Mouse (Mus musculus) gastrocnemius, postnatal 10 days (tissue): Measurements from ENCODE around the gene Bpifa5. TPM values are rescaled to one million over a fixed set of nuclear protein-coding genes. Genes with fewer than 3 reads are reported as not detected.

Experiments used
- DNase-seq: peaks from one replicate; pipeline ENCODE4 v3.0.0; 2021; ENCODE audit warnings: mixed read lengths
- total RNA-seq, 2 experiments: library from RNA; stranded (reverse); gene quantifications; 2 replicates each; pipeline ENCODE4 v1.2.3; 2021

The Bpifa5 gene
- total RNA-seq, 2 experiments from 2014 or later: not detected

DNA sequence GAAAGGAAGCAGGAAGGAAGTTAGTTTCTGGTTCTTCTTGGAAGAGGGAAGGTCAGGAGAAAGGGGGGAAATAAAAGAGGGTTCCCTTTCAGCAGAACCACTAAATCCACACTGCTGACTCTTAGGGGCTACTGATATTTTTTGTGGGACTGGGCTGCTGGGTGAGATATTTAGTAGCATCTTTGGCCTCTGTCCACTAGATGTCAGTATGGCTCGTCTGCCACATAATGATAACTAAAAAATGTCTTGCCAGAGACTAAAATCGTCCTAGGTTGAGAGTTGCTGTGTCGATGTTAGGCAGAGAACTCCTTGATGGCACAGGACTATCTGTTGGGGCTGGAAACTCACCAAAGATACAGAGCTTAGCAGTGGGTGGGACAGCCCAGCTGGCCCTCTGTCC, 46.7 kb downstream of the Bpifa5 start:
- DNase-seq: no peak

DNA sequence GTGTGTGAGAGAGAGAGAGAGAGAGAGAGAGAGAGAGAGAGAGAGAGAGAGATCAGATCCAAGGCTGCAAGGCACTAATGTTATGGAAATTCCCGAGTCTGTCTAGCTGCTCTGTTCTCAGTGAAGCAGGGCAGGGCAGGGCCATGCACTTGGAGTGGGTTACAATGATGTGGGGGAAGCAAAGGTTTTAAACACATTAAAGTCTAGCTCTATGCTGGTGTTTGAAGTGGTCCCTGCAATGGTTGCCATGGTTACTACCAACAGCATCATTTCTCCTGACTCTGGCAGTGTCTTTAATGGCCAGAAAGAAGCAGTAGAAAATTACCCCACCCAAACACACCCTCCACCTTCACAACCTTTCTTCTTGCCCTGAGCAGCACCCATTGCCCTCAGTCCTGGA, 48.7 kb downstream of the Bpifa5 start:
- DNase-seq: no peak

DNA sequence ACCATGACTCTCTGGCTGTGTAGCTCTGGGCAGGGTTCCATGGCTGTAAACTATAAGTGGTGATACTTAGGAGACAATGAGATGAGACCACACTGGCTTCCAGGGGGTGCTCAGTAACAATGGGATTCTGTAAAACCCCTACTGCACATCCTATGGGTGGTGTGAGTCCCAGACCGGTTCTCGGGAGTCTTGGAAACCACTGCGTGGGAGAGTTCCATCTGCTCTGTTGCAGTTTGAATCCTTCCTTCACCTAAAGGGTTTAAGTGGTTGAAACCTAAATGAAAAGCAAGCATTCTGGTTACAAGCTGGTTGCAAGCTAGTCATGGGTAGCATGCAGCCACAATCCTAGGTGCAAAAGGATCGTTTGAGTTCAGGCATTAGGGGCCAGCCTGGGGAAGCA, 49.5 kb downstream of the Bpifa5 start:
- DNase-seq: no peak

DNA sequence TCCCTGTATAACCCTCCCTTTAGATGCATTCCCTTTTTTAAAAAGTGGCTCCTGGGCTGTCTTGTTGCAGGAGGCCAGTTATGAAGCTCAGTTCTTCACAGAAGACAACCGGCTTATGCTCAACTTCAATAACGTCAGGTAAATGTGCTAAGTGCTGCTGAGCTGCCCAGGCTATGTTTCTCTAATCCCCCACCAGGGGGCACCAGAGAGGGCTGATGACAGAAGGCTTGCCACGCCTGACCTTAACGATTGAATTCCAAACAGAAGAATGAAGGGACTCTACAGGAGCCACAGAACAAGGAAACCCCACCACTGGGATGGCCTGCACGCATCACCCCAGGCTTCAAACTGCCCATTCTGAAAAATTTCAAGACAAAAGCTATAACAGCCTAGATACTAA, 52.8 kb downstream of the Bpifa5 start:
- DNase-seq: peak; percentile 79

Other genes with a start within 250 kb of the Bpifa5 start
- not detected for gene Bpifb3, start 244.4 kb upstream of the Bpifa5 start, total RNA-seq
- not detected for gene Bpifb4, start 224.4 kb upstream of the Bpifa5 start, total RNA-seq
- gene Bpifa6, start 187.7 kb upstream of the Bpifa5 start, total RNA-seq: not detected
- gene Bpifa2, start 154.3 kb upstream of the Bpifa5 start, total RNA-seq: not detected
- not detected for gene Bpifa3, start 32.3 kb upstream of the Bpifa5 start, total RNA-seq
- gene Bpifa1, start 19.7 kb upstream of the Bpifa5 start, total RNA-seq: not detected
- not detected for gene Bpifb1, start 28.2 kb downstream of the Bpifa5 start, total RNA-seq
- gene Bpifb5, start 61.1 kb downstream of the Bpifa5 start, total RNA-seq: not detected
- gene Bpifb9a, start 95.2 kb downstream of the Bpifa5 start, total RNA-seq: not detected
- not detected for gene Bpifb9b, start 144.6 kb downstream of the Bpifa5 start, total RNA-seq
- gene Cdk5rap1, start 210.4 kb downstream of the Bpifa5 start, total RNA-seq: 1 to 10 TPM; 8.2 to 9.7 TPM
- gene Snta1, start 245.5 kb downstream of the Bpifa5 start, total RNA-seq: 100 to 1,000 TPM in 1 of 2 experiments, 10 to 100 TPM in 1; 95.6 to 128 TPM